Mouse (Mus musculus) heart, adult 11 months (tissue): Measurements from ENCODE around the gene Cand2.
"Not testable (repeated sequence)": the region's sequence is repeated elsewhere in the genome, so short reads cannot be mapped to it uniquely, and the experiment has no call there.

Experiments
- DNase-seq: peaks from one replicate; pipeline ENCODE4 v3.0.0; 2022

Gene Cand2

DNA sequence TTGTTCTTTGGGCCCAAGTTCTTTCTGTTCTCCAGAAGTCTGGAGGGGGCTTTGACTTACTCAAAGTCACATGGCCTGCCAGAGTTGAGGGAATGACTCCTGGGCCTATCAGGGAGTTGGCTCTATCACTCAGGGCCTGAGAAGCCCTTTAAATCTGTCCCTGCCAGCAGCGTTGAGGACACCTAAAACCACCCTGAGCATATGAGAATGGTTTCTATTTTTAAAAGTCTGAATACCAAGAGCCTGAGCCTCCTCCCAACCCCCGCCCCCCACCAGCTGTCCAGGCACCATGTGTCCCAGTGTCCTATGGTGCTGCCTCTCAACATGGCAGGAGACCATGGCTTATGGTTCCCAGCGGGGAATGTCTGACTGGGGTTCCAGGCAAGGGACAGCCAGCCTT is 1.5 kb downstream of the Cand2 start:
- DNase-seq = peak; percentile 97

- no peak for DNase-seq
These were observed 2.0 kb downstream of the Cand2 start for GRCm38 (mm10) chr6:115776363-115776762.

GRCm38 (mm10) chr6:115782781-115783180 is 8.4 kb downstream of the Cand2 start:
- DNase-seq = no peak

- DNase-seq = peak; percentile 96
These were observed 16.7 kb downstream of the Cand2 start for GRCm38 (mm10) chr6:115791016-115791415.

- peak; percentile 97 for DNase-seq
These were observed 17.7 kb downstream of the Cand2 start for GRCm38 (mm10) chr6:115791842-115792686.

- peak; percentile 93 for DNase-seq
These were observed 18.4 kb downstream of the Cand2 start for GRCm38 (mm10) chr6:115792691-115793215.

DNA sequence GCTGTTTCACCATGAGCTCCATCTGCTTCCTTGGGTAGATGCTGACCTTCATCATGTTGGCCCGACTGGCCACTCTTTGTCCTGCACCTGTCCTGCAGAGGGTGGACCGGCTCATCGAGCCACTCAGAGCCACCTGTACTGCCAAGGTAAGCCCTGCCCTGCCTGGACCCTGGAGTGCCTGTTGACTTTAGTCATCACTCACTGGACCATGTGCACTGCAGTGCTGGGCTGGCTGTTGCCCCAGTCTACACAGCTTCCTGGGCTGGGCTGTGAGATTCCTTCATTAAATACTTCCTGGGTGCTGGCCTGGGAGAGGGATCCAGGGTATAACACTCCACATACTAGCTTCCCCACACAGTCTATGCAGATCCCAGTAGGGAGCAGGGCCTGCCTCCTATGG is 27.5 kb downstream of the Cand2 start:
- no peak for DNase-seq

DNA sequence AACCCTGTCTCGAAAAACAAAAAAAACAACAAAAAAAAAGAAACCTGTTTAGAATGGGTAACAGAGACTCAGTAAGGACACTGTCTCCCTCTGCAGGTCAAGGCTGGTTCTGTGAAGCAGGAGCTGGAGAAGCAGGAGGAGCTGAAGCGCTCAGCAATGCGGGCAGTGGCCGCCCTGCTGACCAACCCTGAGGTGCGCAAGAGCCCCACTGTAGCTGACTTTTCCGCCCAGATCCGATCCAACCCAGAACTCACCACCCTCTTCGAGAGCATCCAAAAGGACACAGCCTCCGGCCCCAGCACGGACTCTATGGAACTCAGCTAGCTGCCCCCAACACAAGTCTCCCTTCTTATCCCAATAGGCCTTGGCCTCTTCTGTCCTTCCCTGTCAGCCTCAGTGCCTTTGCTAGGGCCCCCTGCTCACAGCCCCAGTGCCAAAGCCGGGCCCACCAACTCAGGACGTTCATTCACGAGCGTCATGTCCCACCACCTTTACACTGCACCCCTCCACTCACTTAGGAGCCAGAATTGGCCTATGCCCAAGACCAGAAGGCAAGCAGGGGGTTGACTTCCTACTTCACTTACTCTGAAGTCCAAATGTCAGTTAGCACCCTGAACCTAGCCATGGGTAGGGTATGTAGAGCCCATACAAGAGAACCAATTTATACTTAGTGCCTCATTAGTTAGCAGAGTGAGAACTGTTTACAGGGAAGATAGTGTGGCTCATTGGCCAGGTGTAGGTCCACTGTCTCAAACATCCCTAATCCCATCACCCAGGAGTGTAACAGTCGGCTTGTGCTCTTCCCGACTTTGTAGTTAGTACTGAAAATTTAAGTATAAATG is 29.4 kb downstream of the Cand2 start:
- DNase-seq = peak; percentile 95

DNA sequence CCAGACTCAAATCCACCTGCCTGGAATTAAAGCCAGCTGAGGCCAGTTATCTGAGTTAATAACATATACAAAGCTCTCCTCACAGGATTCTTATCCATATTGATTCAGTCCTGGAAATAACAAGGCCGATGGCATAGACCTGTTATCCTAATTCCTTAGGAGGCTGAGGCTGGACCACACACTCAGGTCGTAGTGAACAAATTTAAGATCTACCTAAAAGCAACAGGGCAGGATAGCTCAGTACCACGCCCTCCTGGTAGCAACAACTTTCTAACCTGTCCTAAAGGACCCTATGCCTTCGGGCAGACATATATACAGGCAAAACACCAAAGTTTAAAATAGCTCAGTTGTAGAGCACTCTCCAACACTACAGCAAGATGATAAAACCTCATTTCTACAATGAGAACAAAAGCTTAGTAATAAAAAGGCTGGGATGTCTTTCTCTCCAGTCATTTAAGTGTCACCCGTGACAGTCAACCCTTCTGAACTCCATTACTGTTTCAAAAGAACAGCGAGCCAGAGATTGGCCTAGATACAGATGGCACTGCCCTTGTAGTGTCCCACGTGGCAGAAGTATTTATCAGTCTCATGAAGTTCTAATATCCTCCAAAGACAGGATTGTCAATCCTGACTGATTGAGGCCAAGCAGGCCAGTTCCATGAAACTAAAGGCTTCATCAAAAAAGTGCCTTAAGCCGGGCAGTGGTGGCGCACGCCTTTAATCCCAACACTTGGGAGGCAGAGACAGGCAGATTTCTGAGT is 30.3 kb downstream of the Cand2 start:
- DNase-seq = no peak

GRCm38 (mm10) chr6:115807464-115808195 is 33.3 kb downstream of the Cand2 start:
- DNase-seq = no peak

GRCm38 (mm10) chr6:115808196-115808487 is 33.8 kb downstream of the Cand2 start:
- peak; percentile 92 for DNase-seq

- DNase-seq = peak; percentile 99
These were observed 34.3 kb downstream of the Cand2 start, which contains the start of gene Rpl32 for GRCm38 (mm10) chr6:115808488-115809231. Gene Rpl32 (minus strand): TSS chr6:115808747.

- DNase-seq = no peak
These were observed 37.3 kb downstream of the Cand2 start for GRCm38 (mm10) chr6:115811606-115812005.

DNA sequence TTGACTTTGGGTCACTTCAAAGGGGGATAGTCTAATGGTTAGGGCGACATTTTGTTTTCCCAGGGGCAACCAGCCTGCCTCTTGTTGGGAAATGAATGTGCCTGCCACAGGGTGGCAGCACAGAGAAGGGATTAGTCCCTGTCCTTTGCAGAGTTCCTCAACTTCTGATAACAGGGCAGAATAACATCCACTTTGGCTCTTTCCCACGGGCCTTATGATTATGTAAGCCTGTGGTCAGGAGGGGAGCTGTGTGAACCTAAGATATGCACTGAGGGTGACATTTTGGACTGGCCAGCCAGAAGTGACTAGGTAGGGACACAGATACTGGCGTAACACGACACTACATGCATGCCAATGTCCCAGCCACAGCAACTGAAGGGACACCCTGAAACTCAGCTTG is 39.8 kb downstream of the Cand2 start:
- peak; percentile 98 for DNase-seq

DNA sequence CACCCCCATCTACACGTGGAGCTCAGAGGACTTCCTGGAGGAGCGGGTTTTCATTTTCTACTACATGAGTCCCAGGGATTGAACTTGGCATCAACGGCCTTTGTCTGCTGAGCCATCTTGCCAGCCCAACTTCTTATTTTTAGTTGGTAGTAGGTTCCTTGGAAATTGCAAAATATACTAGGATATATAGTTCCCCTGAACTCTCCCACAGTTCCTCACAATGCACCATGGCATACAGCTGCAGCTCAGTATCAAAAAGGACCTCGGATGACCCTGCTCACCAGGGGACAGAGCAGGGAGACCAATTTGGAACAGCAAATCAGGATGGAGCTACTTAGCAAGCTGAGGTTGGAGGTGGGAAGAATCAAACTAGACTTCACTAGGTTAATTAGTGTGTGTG is 40.7 kb downstream of the Cand2 start:
- peak; percentile 89 for DNase-seq

DNA sequence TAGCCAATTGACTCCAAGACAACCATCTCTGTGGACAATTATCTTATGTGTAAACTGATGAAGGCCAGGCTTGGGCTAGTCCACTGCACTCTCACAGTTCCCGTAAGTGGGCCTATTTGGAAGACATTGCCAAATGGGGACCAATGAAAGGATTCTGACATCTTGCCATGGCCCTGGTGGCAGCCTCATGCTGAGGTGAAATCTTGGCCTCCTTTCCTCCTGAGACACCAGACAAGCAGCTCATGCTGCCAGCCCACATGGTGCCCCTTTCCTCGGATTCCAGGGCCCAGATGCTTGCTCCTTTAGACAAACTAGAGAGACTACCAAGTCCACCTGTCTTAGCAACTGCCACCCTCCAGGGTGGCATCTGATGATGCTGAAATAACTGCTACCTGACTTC is 43.8 kb downstream of the Cand2 start:
- DNase-seq = peak; percentile 79

- DNase-seq = no peak
These were observed 47.1 kb downstream of the Cand2 start for GRCm38 (mm10) chr6:115821216-115821993.

DNA sequence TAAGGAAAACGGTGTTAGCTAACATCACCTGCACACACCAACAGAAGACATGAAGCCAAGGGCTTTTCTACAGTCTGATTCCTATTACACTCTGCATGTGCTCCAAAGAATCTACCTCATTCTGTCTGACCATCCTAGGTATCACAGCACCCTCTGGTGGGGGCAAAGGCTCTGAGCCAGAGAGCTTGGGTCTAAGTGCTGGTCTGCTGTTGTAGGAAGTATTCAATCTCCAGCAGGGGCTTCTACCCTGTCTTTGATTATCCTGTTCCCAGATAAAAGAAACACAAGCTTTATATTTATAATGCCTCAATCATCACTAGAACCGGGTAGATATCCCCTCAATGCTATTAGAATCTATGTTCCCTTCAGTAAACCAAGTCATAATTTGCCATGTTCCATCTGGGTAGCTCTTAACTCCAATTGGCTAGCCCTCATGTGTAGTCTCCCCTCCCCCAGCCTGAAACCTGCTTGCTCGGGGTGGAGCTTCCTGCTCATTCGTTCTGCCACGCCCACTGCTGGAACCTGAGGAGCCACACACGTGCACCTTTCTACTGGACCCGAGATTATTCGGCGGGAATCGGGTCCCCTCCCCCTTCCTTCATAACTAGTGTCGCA is 49.6 kb downstream of the Cand2 start:
- not testable (repeated sequence) for DNase-seq

DNA sequence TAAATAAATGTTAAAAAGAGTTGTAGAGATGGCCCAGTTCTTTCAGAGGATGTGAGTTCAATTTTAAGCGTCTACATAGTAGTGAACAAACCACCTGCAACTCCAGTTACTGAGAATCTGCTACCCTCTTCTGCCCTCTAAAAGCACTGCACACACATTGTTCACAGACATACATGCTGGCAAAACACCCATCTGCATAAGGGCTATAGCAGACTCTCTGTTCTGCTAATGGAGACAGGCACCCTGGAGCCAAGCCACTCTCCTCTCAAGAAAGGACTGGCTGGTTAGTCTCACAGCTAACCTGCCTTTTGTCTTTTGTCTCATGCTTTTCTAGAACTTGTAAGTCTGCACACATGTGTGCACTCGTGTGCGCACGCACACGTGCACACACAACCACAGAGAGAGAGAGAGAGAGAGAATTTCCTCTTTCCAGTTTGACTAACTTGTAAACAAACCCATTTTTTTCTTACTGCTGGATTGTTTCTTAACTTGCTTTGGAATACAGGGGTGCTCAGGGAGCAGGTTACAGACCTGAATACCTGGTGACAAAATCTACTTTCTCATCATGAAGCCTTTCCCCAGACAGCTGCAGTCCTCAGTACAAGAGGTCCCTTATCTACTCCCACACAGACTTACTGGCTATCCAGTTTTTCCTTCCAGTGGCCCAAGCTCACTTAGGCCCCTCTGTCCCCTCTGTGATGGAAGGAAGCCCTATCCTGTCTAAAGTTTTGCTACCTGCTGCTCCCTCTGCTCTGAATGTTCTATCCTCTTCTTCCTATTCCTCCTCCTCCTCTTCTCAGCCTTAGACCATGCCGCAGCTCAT is 56.7 kb downstream of the Cand2 start:
- DNase-seq = no peak
